Mouse (Mus musculus) C2C12 (cell line): Measurements from ENCODE around the gene Fbln2. TPM values are rescaled to one million over a fixed set of nuclear protein-coding genes. Genes with fewer than 3 reads are reported as not detected.
"Not testable (repeated sequence)": the region's sequence is repeated elsewhere in the genome, so short reads cannot be mapped to it uniquely, and the experiment has no call there.

Experiments
- H3K27me3 ChIP-seq: one replicate; pipeline ENCODE4 v1.6.1; 2011; ENCODE audit not compliant: control insufficient read depth, insufficient read depth, insufficient read length
- H3K36me3 ChIP-seq: one replicate; pipeline ENCODE4 v1.6.1; 2011; ENCODE audit not compliant: control insufficient read depth, insufficient read depth
- H3K4me3 ChIP-seq: one replicate; pipeline ENCODE4 v1.5.1; 2011; ENCODE audit warnings: mild to moderate bottlenecking, control low read depth; ENCODE audit not compliant: poor library complexity, insufficient read depth, severe bottlenecking
- H3K79me2 ChIP-seq: one replicate; pipeline ENCODE4 v1.6.1; 2011; ENCODE audit not compliant: control insufficient read depth, insufficient read depth
- H3K79me3 ChIP-seq: one replicate; pipeline ENCODE4 v1.6.1; 2011; ENCODE audit warnings: low read depth, control low read depth
- H3ac ChIP-seq: one replicate; pipeline ENCODE3; 2011; ENCODE audit warnings: low read depth; ENCODE audit not compliant: control insufficient read depth, insufficient read length
- CEBPB ChIP-seq: IDR thresholded peaks from one replicate; pipeline ENCODE4 v1.6.1; 2011; ENCODE audit warnings: low read depth, mild to moderate bottlenecking, control low read depth, moderate library complexity
- CTCF ChIP-seq: IDR thresholded peaks from one replicate; pipeline ENCODE4 v1.5.1; 2011; ENCODE audit not compliant: control insufficient read depth, insufficient read depth, insufficient read length
- FOSL1 ChIP-seq: IDR thresholded peaks from one replicate; pipeline ENCODE4 v1.8.0; 2011; ENCODE audit warnings: mild to moderate bottlenecking, low read length; ENCODE audit not compliant: poor library complexity, insufficient read depth, severe bottlenecking
- MAX ChIP-seq: IDR thresholded peaks from one replicate; pipeline ENCODE4 v1.6.1; 2011; ENCODE audit warnings: mild to moderate bottlenecking, control low read depth
- MYOD1 ChIP-seq: IDR thresholded peaks from one replicate; pipeline ENCODE4 v1.6.1; 2011; ENCODE audit warnings: low read depth; ENCODE audit not compliant: control insufficient read depth, insufficient read length
- MYOG ChIP-seq: IDR thresholded peaks from one replicate; pipeline ENCODE4 v1.6.1; 2011; ENCODE audit not compliant: control insufficient read depth, insufficient read length; ENCODE audit errors: extremely low read depth
- USF1 ChIP-seq: IDR thresholded peaks from one replicate; pipeline ENCODE4 v1.6.1; 2011; ENCODE audit warnings: low read depth, mild to moderate bottlenecking, control low read depth, moderate library complexity
- long read RNA-seq, 2 experiments: library from polyadenylated mRNA; unstranded; transcript quantifications; one replicate each; pipeline ENCODE4 v2.0.0; 2019 to 2020
- polyA plus RNA-seq: library from polyadenylated mRNA; unstranded; fragments of >200 nt; fragmentation: generic; extraction: Trizol; gene quantifications from one replicate; pipeline ENCODE4 v1.2.1, GENCODE M21; 2012; ENCODE audit warnings: missing spikeins

Gene Fbln2
- polyA plus RNA-seq = 91.6 TPM
- long read RNA-seq, experiment 1, full-length matches to known transcripts = 42 of 70 reads
- long read RNA-seq, experiment 1, partial matches to known transcripts = 23 of 70 reads
- long read RNA-seq, experiment 1, other reads (novel, unspliced or antisense) = 5 of 70 reads
- long read RNA-seq, experiment 2, full-length matches to known transcripts = 1,656 of 2,018 reads
- long read RNA-seq, experiment 2, partial matches to known transcripts = 147 of 2,018 reads
- long read RNA-seq, experiment 2, other reads (novel, unspliced or antisense) = 215 of 2,018 reads

GRCm38 (mm10) chr6:91212155-91212554 is at the start of gene Fbln2:
Gene Fbln2, plus strand, starts transcription at chr6:91212455.
- peaks cover 10% of the 10 kb centered on the region for H3K36me3 ChIP-seq
- H3K4me3 ChIP-seq = peak within 1 kb of the TSS; percentile 41
- H3K79me3 ChIP-seq = peaks cover 38% of the 10 kb centered on the region
- peak within 1 kb of the TSS; percentile 72 for H3ac ChIP-seq
- not testable (repeated sequence) for H3K27me3 ChIP-seq
- H3K79me2 ChIP-seq = peaks cover 50% of the 10 kb centered on the region

- no peaks in the 10 kb centered on the region for H3K36me3 ChIP-seq
- no peak overlapping the region for H3K4me3 ChIP-seq
- no peaks in the 10 kb centered on the region for H3K79me3 ChIP-seq
- no peak for TF ChIP-seq MAX
- TF ChIP-seq USF1 = no peak
- TF ChIP-seq CEBPB = no peak
- TF ChIP-seq MYOG = no peak
- no peak for TF ChIP-seq FOSL1
- no peak for TF ChIP-seq MYOD1
- no peak overlapping the region for H3ac ChIP-seq
- H3K27me3 ChIP-seq = no peaks in the 10 kb centered on the region
- no peaks in the 10 kb centered on the region for H3K79me2 ChIP-seq
Measured at GRCm38 (mm10) chr6:91163195-91163911, 48.9 kb upstream of the Fbln2 start.

- H3K79me2 ChIP-seq = no peaks in the 10 kb centered on the region
- TF ChIP-seq MYOG (no peak), CEBPB (no peak), MAX (no peak), FOSL1 (no peak), USF1 (no peak), MYOD1 (no peak), CTCF (no peak)
- H3K36me3 ChIP-seq = no peaks in the 10 kb centered on the region
- no peak overlapping the region for H3K4me3 ChIP-seq
- H3K79me3 ChIP-seq = no peaks in the 10 kb centered on the region
- H3K27me3 ChIP-seq = no peaks in the 10 kb centered on the region
- no peak overlapping the region for H3ac ChIP-seq
Measured at GRCm38 (mm10) chr6:91164584-91164983, 47.7 kb upstream of the Fbln2 start.

GRCm38 (mm10) chr6:91165210-91165609 is 47.0 kb upstream of the Fbln2 start:
- Histone ChIP-seq H3K79me2 (no peaks in the 10 kb centered on the region), H3K79me3 (no peaks in the 10 kb centered on the region), H3K36me3 (no peaks in the 10 kb centered on the region), H3K4me3 (no peak overlapping the region), H3K27me3 (no peaks in the 10 kb centered on the region), H3ac (no peak overlapping the region)
- TF ChIP-seq MAX (no peak), CTCF (peak; percentile 66)

- TF ChIP-seq MYOG (no peak), CTCF (no peak), MAX (no peak), MYOD1 (no peak), CEBPB (no peak), FOSL1 (no peak)
- Histone ChIP-seq H3K36me3 (no peaks in the 10 kb centered on the region), H3K4me3 (no peak overlapping the region), H3ac (no peak overlapping the region), H3K79me3 (no peaks in the 10 kb centered on the region), H3K27me3 (no peaks in the 10 kb centered on the region), H3K79me2 (no peaks in the 10 kb centered on the region)
Measured at GRCm38 (mm10) chr6:91167828-91168227, 44.4 kb upstream of the Fbln2 start.

- Histone ChIP-seq H3K36me3 (no peaks in the 10 kb centered on the region), H3K79me3 (no peaks in the 10 kb centered on the region), H3K79me2 (no peaks in the 10 kb centered on the region), H3ac (no peak overlapping the region), H3K27me3 (no peaks in the 10 kb centered on the region), H3K4me3 (no peak overlapping the region)
- no peak for TF ChIP-seq CEBPB
- no peak for TF ChIP-seq CTCF
- TF ChIP-seq MAX = no peak
- no peak for TF ChIP-seq FOSL1
- TF ChIP-seq MYOG = no peak
- TF ChIP-seq USF1 = no peak
- TF ChIP-seq MYOD1 = no peak
Measured at GRCm38 (mm10) chr6:91169129-91169528, 43.1 kb upstream of the Fbln2 start.
